Mouse (Mus musculus) liver, embryonic 14.5 days (tissue): Measurements from ENCODE around the gene Trmt112. TPM values are rescaled to one million over a fixed set of nuclear protein-coding genes. Genes with fewer than 3 reads are reported as not detected.

Source experiments
- ATAC-seq: fragments of 200-750 bp; cut with Nextera tagmentation; 2 replicates; pipeline ENCODE4 v1.8.0; 2017; ENCODE audit warnings: moderate number of reproducible peaks, mild to moderate bottlenecking, moderate library complexity; ENCODE audit not compliant: insufficient read depth
- DNase-seq, 3 experiments: peaks; one replicate each; pipeline ENCODE4 v3.0.0-alpha.2; 2012 to 2013; ENCODE audit warnings: low read depth in 3 of 3, low spot score in 3 of 3
- H3K27ac ChIP-seq: fragments of 300-500 bp; sonication (generic); 2 replicates; pipeline ENCODE4 v1.5.1; 2014; ENCODE audit warnings: moderate library complexity, mild to moderate bottlenecking, control low read depth, inconsistent platforms
- H3K27me3 ChIP-seq: fragments of 300-500 bp; sonication (generic); 2 replicates; pipeline ENCODE4 v1.6.1; 2014; ENCODE audit warnings: mild to moderate bottlenecking, low read length, moderate library complexity; ENCODE audit not compliant: control insufficient read depth, insufficient read depth
- H3K36me3 ChIP-seq: fragments of 300-500 bp; sonication (generic); replicated peaks from 2 replicates; pipeline ENCODE4 v1.6.1; 2014; ENCODE audit warnings: low read depth; ENCODE audit not compliant: control insufficient read depth, insufficient read depth
- H3K4me1 ChIP-seq, 2 experiments: fragments of 200-500 bp in 1 of 2; fragments of 300-500 bp in 1 of 2; sonication (generic) in 1 of 2; replicated peaks; 2 replicates each; pipeline ENCODE4 v1.6.1; 2012 to 2014; ENCODE audit warnings: antibody characterized with exemption in 1 of 2, inconsistent platforms in 1 of 2, low read length in 1 of 2; ENCODE audit not compliant: control insufficient read depth in 2 of 2, insufficient read depth in 2 of 2
- H3K4me2 ChIP-seq: fragments of 300-500 bp; sonication (generic); 2 replicates; pipeline ENCODE4 v1.6.1; 2014; ENCODE audit warnings: low read depth, mild to moderate bottlenecking, control low read depth, moderate library complexity
- H3K4me3 ChIP-seq, 2 experiments: fragments of 200-500 bp in 1 of 2; fragments of 300-500 bp in 1 of 2; sonication (generic) in 1 of 2; 2 replicates each; pipeline ENCODE4 v1.5.1; 2012 to 2014; ENCODE audit warnings: low read depth in 2 of 2, low read length in 2 of 2, mild to moderate bottlenecking in 2 of 2, control low read depth in 1 of 2, inconsistent platforms in 1 of 2, moderate library complexity in 1 of 2; ENCODE audit not compliant: insufficient read depth in 1 of 2
- H3K9ac ChIP-seq: fragments of 300-500 bp; sonication (generic); replicated peaks from 2 replicates; pipeline ENCODE4 v1.6.1; 2014; ENCODE audit warnings: mild to moderate bottlenecking, control low read depth, moderate library complexity
- H3K9me3 ChIP-seq: fragments of 300-500 bp; sonication (generic); 2 replicates; pipeline ENCODE4 v1.6.1; 2016; ENCODE audit warnings: low read length, mixed read lengths; ENCODE audit not compliant: control insufficient read depth
- CTCF ChIP-seq: IDR thresholded peaks from 2 replicates; pipeline ENCODE4 v1.5.1; 2016; ENCODE audit warnings: antibody characterized with exemption, low read depth, control low read depth
- EP300 ChIP-seq: IDR thresholded peaks from 2 replicates; pipeline ENCODE4 v1.6.1; 2016; ENCODE audit warnings: antibody characterized with exemption, low read depth
- WGBS: fragments of 180-500 bp; shearing (Covaris S2); extraction: QIAGEN DNeasy Blood & Tissue Kit; methylation state at CpG from one replicate; pipeline ENCODE4 v1.1.7; 2014; ENCODE audit not compliant: insufficient replicate concordance; 5-methylcytosine and 5-hydroxymethylcytosine counted together
- polyA plus RNA-seq, 2 experiments: library from polyadenylated mRNA; depleted of rRNA in 1 of 2; stranded (reverse) in 1 of 2; unstranded in 1 of 2; fragments of >200 nt; fragmentation: Nextera tagmentation in 1 of 2; extraction: Ambion mirVana in 1 of 2; gene quantifications; 2 replicates each; pipeline versions ENCODE4 v1.2.1 to v1.2.3; 2012 to 2014

Gene Trmt112
- polyA plus RNA-seq, 2 experiments, result 69.4 to 77.4 TPM

GRCm38 (mm10) chr19:6937541-6938465 is 28.3 kb downstream of the Trmt112 start:
- Histone ChIP-seq H3K4me2 (no peak overlapping the region), H3K36me3 (no peaks in the 10 kb centered on the region), H3K9me3 (no peaks in the 10 kb centered on the region), H3K27me3 (peaks cover 32% of the 10 kb centered on the region), H3K4me3 (no peak overlapping the region), H3K27ac (no peak overlapping the region), H3K9ac (no peak overlapping the region), H3K4me1 (peaks cover 3 to 5% of the 10 kb centered on the region in 2 experiments)
- TF ChIP-seq CTCF (no peak), EP300 (no peak)
- no peak for ATAC-seq
- WGBS, result 71% methylated on average over 16 of the region's 16 CpGs
- no peak for DNase-seq

- no peak for TF ChIP-seq EP300
- no peak for TF ChIP-seq CTCF
- WGBS, result 79% methylated on average over 20 of the region's 20 CpGs
- H3K9me3 ChIP-seq, result no peaks in the 10 kb centered on the region
- H3K27me3 ChIP-seq, result peaks cover 17% of the 10 kb centered on the region
- ATAC-seq, result no peak
- no peak overlapping the region for H3K4me3 ChIP-seq
- peaks cover 3 to 8% of the 10 kb centered on the region in 2 experiments for H3K4me1 ChIP-seq
- no peak overlapping the region for H3K9ac ChIP-seq
- H3K27ac ChIP-seq, result no peak overlapping the region
- no peaks in the 10 kb centered on the region for H3K36me3 ChIP-seq
- no peak overlapping the region for H3K4me2 ChIP-seq
- DNase-seq, result no peak
Observed at GRCm38 (mm10) chr19:6939106-6940002, 29.9 kb downstream of the Trmt112 start.

- Histone ChIP-seq H3K9ac (peak overlapping the region; percentile 80), H3K9me3 (no peaks in the 10 kb centered on the region), H3K4me3 (peak overlapping the region; percentile 67 to 77), H3K27me3 (peaks cover 3% of the 10 kb centered on the region), H3K27ac (no peak overlapping the region), H3K4me2 (peak overlapping the region; percentile 89), H3K4me1 (peaks cover 3 to 8% of the 10 kb centered on the region in 2 experiments), H3K36me3 (no peaks in the 10 kb centered on the region)
- TF ChIP-seq CTCF (no peak), EP300 (no peak)
- 23% methylated on average over 28 of the region's 29 CpGs for WGBS
- ATAC-seq (no peak), DNase-seq (no peak)
Observed at GRCm38 (mm10) chr19:6940396-6941351, 31.2 kb downstream of the Trmt112 start.

- peaks cover 3 to 8% of the 10 kb centered on the region in 2 experiments for H3K4me1 ChIP-seq
- peak within 1 kb of the TSS; percentile 77 to 92 for H3K4me3 ChIP-seq
- peak within 1 kb of the TSS; percentile 80 for H3K9ac ChIP-seq
- H3K4me2 ChIP-seq, result peak within 1 kb of the TSS; percentile 89
- no peaks in the 10 kb centered on the region; the same call in 1 of the 2 replicates for H3K27me3 ChIP-seq
- peak within 1 kb of the TSS; percentile 63 for H3K27ac ChIP-seq
- peak; percentile 80 for ATAC-seq
- peak; percentile 83 for TF ChIP-seq EP300
- peak; percentile 37; the same call in 1 of the 2 replicates for TF ChIP-seq CTCF
- DNase-seq, result peak; percentile 85 to 86 (median 85)
- under 1% methylated on average over 80 of the region's 83 CpGs for WGBS
- no peaks in the 10 kb centered on the region for H3K9me3 ChIP-seq
- no peaks in the 10 kb centered on the region for H3K36me3 ChIP-seq
Observed at GRCm38 (mm10) chr19:6941372-6942248, 32.1 kb downstream of the Trmt112 start, which contains the start of gene Bad. Bad (plus strand) TSS chr19:6941861.
